Mouse (Mus musculus) midbrain, embryonic 15.5 days (tissue): ENCODE data around the gene Dennd2c. TPM values are rescaled to one million over a fixed set of nuclear protein-coding genes. Genes with fewer than 3 reads are reported as not detected.
A peak's percentile ranks its signal among the peaks of the same experiment; 100 is the strongest.

ENCODE experiments used
- ATAC-seq: fragments of 200-750 bp; cut with Nextera tagmentation; replicated peaks from 2 replicates; pipeline ENCODE4 v1.8.0; 2017; ENCODE audit warnings: moderate TSS enrichment
- H3K27ac ChIP-seq: fragments of 300-500 bp; sonication (generic); 2 replicates; pipeline ENCODE4 v1.5.1; 2015; ENCODE audit warnings: mild to moderate bottlenecking, inconsistent platforms
- H3K27me3 ChIP-seq: fragments of 300-500 bp; sonication (generic); replicated peaks from 2 replicates; pipeline ENCODE4 v1.6.1; 2015; ENCODE audit warnings: inconsistent platforms
- H3K36me3 ChIP-seq: fragments of 300-500 bp; sonication (generic); replicated peaks from 2 replicates; pipeline ENCODE4 v1.6.1; 2015; ENCODE audit warnings: inconsistent platforms
- H3K4me1 ChIP-seq: fragments of 300-500 bp; sonication (generic); 2 replicates; pipeline ENCODE4 v1.6.1; 2015; ENCODE audit warnings: inconsistent platforms
- H3K4me2 ChIP-seq: fragments of 300-500 bp; sonication (generic); 2 replicates; pipeline ENCODE4 v1.6.1; 2015; ENCODE audit warnings: inconsistent platforms, mild to moderate bottlenecking, moderate library complexity
- H3K4me3 ChIP-seq: fragments of 300-500 bp; sonication (generic); 2 replicates; pipeline ENCODE4 v1.5.1; 2015; ENCODE audit warnings: mild to moderate bottlenecking, inconsistent platforms
- H3K9ac ChIP-seq: fragments of 300-500 bp; sonication (generic); 2 replicates; pipeline ENCODE4 v1.6.1; 2015; ENCODE audit warnings: mild to moderate bottlenecking, inconsistent platforms
- H3K9me3 ChIP-seq: fragments of 300-500 bp; sonication (generic); 2 replicates; pipeline ENCODE4 v1.6.1; 2016; ENCODE audit warnings: inconsistent platforms
- WGBS: fragments of 180-500 bp; shearing (Covaris S2); methylation state at CpG from one replicate; pipeline ENCODE4 v1.1.7; 2015; ENCODE audit warnings: mixed read lengths; 5-methylcytosine and 5-hydroxymethylcytosine counted together
- polyA plus RNA-seq: library from polyadenylated mRNA; unstranded; fragments of >200 nt; fragmentation: Nextera tagmentation; extraction: Ambion mirVana; gene quantifications from 2 replicates; pipeline ENCODE4 v1.2.1, GENCODE M21; 2015

Dennd2c gene
- polyA plus RNA-seq: 1.3 and 1.4 TPM in 2 replicates

DNA sequence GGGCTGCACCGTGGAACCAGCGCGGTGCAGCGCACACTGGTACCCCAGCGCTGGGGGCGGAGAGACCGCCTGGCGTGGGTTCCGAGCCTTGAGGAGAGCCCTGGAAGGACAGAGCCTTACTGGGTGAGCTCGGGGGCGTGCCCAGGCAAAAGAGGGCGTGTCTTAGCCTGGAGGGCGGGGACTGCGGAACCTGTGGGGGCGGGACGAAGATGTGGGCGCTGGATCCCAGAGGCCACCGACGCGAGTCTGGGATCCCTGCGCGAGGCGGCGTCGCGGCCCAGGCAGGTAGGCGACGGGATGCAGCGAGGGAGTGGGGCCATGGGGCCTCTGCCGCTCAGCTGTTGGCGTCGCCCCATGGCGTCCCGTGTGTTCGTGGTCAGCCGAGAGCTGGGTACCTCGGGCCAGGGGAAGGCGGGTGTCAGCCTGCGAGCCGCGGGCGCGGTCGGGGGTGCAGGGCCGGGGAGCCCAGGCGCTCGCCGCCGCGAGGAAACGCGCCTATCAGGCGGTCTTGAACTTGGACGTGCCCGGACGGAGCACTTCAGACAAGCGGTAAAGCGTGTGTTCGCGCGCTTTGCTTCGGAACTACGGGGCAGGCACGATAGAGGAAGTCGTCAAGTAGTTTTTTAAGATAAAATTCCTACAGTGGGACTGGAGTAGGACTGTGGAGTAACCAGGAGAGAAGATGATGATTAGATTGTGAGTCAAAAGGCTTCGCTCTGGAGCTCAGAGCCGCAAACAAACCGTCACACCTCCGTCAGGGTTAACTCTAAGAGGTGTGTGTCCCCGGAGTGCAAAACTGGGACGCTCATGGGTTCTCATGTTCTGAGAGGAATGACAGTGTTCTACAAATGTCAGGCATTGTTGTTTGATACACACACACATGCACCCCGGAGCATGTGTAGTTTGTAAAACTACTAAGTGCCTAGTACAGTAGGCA is at the start of gene Dennd2c:
Gene Dennd2c, plus strand, starts transcription at position 151 of the 937 bp plus-strand sequence.
- Histone ChIP-seq H3K36me3 (no peaks in the 10 kb centered on the region), H3K27ac (no peak within 1 kb of the TSS), H3K9me3 (no peaks in the 10 kb centered on the region), H3K4me1 (peaks cover 15% of the 10 kb centered on the region), H3K4me2 (peak within 1 kb of the TSS; percentile 97), H3K4me3 (peak within 1 kb of the TSS; percentile 65), H3K27me3 (peaks cover 18% of the 10 kb centered on the region; the same call in 1 of the 2 replicates), H3K9ac (peak within 1 kb of the TSS; percentile 47)
- peak; percentile 95 for ATAC-seq
- 1% methylated on average over 72 of the region's 72 CpGs for WGBS

DNA sequence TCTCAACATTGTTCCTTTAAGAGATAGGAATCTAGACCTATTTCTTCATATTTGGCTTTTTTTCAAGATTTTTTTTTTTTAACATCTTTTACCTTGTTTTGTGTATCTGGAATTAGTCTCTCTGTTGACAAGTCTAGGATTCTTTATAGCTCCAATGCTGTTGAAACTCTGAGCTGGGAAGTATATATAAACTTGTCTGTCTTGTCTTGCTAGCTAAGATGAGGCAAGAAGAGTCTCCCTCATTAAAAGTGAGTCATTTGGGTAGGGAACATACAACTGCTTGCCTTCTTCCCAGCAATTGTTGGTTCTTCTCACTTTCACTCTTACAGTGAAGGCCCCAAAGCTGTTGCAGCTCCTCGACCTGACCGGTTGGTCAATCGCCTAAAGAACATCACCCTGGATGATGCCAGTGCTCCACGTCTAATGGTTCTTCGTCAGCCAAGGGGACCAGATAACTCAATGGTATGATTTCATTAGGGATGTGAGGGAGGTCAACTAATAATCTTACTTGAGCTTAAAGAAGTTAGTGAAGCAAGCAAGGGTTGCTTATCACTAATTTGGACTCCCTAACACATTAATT is 46.3 kb upstream of the Dennd2c start:
- H3K9ac ChIP-seq: no peak overlapping the region
- peaks cover 9% of the 10 kb centered on the region for H3K4me1 ChIP-seq
- no peak overlapping the region for H3K4me2 ChIP-seq
- H3K27me3 ChIP-seq: no peaks in the 10 kb centered on the region
- no peak for ATAC-seq
- WGBS: 94% methylated on average over 5 of the region's 5 CpGs
- no peak overlapping the region for H3K27ac ChIP-seq
- H3K36me3 ChIP-seq: peaks cover 47% of the 10 kb centered on the region
- no peak overlapping the region for H3K4me3 ChIP-seq
- H3K9me3 ChIP-seq: no peaks in the 10 kb centered on the region

GRCm38 (mm10) chr3:103057752-103058151 is 44.7 kb upstream of the Dennd2c start:
- H3K9me3 ChIP-seq: no peaks in the 10 kb centered on the region

DNA sequence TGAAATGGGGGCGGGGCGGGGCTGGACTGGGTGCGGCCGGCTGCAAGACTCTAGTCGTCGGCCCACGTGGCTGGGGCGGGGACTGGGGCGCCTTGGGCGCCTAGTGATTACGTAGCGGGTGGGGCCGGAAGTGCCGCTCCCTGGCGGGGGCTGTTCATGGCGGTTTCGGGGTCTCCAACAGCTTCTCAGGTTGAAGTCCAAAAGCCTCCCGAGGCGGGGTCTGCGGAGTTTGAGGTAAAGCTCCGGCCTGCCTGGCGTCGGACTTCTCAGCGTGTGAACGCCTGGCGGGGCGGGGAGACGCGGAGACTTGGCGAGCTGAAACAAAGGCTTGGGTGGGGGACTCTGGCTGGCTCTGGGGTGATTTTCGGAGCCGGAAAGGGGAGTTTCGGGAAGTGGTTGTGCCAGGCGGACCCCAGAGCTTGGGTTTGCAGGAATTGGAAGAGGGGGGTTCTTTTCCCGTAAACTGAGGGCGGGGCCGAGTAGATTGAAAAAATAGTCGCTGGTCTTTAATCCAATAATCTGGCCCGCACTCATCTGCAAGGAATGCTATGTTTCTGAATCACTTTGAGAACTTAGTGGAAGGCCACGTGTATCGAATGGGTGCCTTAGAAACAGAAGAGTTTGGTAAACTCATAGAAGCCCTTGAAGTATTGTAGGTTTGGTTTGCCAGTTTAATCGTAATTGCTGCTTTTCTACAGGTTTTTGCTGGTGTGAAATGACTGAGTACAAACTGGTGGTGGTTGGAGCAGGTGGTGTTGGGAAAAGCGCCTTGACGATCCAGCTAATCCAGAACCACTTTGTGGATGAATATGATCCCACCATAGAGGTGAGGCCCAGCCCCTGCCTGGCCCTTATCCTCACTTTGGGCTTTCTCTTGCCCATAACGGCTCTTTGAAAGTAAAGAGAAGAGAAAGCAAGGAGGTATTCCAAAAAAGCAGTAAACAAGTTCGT is 43.9 kb upstream of the Dennd2c start, which contains the start of gene Nras:
Gene Nras, plus strand, starts transcription at position 79 of the 951 bp plus-strand sequence.
- Histone ChIP-seq H3K27ac (peak within 1 kb of the TSS; percentile 92), H3K4me1 (peaks cover 9% of the 10 kb centered on the region), H3K9ac (peak within 1 kb of the TSS; percentile 71), H3K27me3 (no peaks in the 10 kb centered on the region), H3K36me3 (peaks cover 42% of the 10 kb centered on the region), H3K4me3 (peak within 1 kb of the TSS; percentile 72), H3K9me3 (no peaks in the 10 kb centered on the region), H3K4me2 (peak within 1 kb of the TSS; percentile 55)
- WGBS: 3% methylated on average over 46 of the region's 46 CpGs
- ATAC-seq: peak; percentile 99

More at GRCm38 (mm10) chr3:103057752-103058151, 44.7 kb upstream of the Dennd2c start:
- ATAC-seq: peak; percentile 62
- Histone ChIP-seq H3K4me3 (peak overlapping the region; percentile 72), H3K9ac (peak overlapping the region; percentile 43), H3K36me3 (peaks cover 38% of the 10 kb centered on the region), H3K27me3 (no peaks in the 10 kb centered on the region), H3K4me1 (peaks cover 9% of the 10 kb centered on the region), H3K4me2 (peak overlapping the region; percentile 55), H3K27ac (peak overlapping the region; percentile 92)
- WGBS: 1% methylated on average over 10 of the region's 10 CpGs

DNA sequence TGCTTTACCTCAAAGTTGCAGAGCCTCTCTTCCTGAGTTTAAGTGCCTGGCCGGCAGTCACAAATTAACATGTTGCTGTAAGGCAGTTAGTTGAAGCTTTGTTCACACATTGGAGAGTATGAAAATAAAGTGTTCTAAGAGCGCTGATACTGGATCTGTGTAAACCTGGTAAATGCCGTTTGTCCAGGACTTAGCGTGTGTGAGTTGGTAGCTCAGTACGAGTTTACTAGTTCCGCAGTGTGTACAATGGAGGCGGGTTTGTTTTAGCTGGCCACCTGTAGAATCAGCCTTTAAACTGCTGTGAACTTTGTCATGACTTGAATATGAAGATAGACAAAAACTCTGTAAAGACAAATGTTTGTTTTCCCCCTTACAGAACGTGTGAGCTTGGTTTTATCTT is 35.5 kb upstream of the Dennd2c start:
- Histone ChIP-seq H3K9ac (no peak overlapping the region), H3K4me1 (no peaks in the 10 kb centered on the region), H3K36me3 (peaks cover 54% of the 10 kb centered on the region), H3K4me2 (no peak overlapping the region), H3K9me3 (no peaks in the 10 kb centered on the region), H3K27me3 (no peaks in the 10 kb centered on the region), H3K4me3 (no peak overlapping the region), H3K27ac (no peak overlapping the region)
- 93% methylated on average over 8 of the region's 8 CpGs for WGBS
- no peak for ATAC-seq

DNA sequence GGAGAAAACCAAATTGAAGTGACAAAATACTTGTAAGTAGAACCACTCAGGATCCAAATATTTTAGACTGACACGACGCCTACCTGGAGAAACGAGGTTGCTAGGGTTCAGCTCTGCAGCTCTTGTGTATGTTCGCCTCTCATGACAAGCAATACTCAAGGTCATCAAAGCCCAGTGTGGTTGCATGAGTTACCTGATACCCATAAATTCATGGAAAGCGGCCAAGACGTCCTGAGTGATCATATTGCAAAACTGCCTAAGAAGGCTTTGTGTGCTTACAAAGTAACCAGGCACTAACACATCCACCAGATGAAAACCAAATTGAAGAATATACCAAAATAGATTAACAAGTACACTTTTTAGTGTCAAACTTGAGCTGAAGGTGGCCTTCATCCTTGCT is 33.4 kb upstream of the Dennd2c start:
- Histone ChIP-seq H3K27ac (no peak overlapping the region), H3K4me1 (no peaks in the 10 kb centered on the region), H3K36me3 (peaks cover 36% of the 10 kb centered on the region), H3K27me3 (no peaks in the 10 kb centered on the region), H3K9me3 (no peaks in the 10 kb centered on the region), H3K4me2 (no peak overlapping the region), H3K4me3 (no peak overlapping the region), H3K9ac (no peak overlapping the region)
- ATAC-seq: no peak
- 97% methylated on average over 6 of the region's 6 CpGs for WGBS

- Histone ChIP-seq H3K4me2 (no peak within 1 kb of the TSS), H3K9ac (no peak within 1 kb of the TSS), H3K4me3 (no peak within 1 kb of the TSS), H3K4me1 (no peaks in the 10 kb centered on the region), H3K27ac (no peak within 1 kb of the TSS), H3K27me3 (no peaks in the 10 kb centered on the region), H3K9me3 (no peaks in the 10 kb centered on the region), H3K36me3 (peaks cover 6% of the 10 kb centered on the region)
- 81% methylated on average over 5 of the region's 5 CpGs for WGBS
- no peak for ATAC-seq
Observed at GRCm38 (mm10) chr3:103073771-103074170, 28.6 kb upstream of the Dennd2c start, which contains the start of gene Ampd1. Ampd1 (plus strand) TSS chr3:103074014.

DNA sequence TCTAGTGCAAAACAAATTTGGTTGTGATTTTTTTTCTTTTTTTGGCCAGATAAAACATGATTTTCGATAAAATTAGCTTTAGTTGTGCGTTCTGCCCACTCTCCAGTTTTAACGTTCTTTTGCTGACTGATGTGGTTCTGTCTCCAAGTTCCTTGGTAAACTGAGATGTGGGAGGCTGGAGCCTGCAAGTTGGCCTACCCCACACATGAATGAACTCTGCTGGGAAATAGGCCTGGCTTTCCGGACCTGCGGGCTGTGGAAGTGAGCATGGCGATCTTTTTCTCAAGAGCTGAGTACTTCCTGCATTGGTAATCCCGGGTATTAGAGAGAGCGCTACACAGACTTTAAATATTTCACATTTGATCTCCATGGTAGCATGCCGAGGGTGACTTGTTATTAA is 26.5 kb upstream of the Dennd2c start:
- no peak for ATAC-seq
- Histone ChIP-seq H3K4me1 (no peaks in the 10 kb centered on the region), H3K4me3 (no peak overlapping the region), H3K9ac (no peak overlapping the region), H3K27me3 (no peaks in the 10 kb centered on the region), H3K9me3 (no peaks in the 10 kb centered on the region), H3K4me2 (no peak overlapping the region), H3K27ac (no peak overlapping the region), H3K36me3 (no peaks in the 10 kb centered on the region)
- 90% methylated on average over 9 of the region's 9 CpGs for WGBS

DNA sequence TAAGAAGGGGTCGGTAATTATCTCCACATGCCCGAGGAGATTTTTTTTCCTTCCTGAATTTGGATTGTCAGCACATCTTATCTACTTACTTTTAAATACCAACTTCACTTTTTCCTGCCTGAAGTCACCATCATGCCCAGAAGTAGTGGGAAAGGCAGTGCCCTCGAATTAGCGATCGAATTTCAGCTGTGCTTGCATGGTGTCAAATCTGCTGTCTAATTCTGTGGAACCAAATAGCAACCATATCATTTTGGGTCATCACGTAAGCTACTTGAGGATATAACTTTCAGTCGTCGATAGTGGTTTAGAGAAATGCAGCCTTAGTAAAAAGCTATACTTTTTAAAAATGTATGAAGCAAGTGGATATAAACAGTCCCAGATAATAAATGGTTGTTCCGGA is 25.9 kb upstream of the Dennd2c start:
- WGBS: 92% methylated on average over 9 of the region's 9 CpGs
- Histone ChIP-seq H3K4me1 (no peaks in the 10 kb centered on the region), H3K4me2 (no peak overlapping the region), H3K9ac (no peak overlapping the region), H3K27ac (no peak overlapping the region), H3K36me3 (no peaks in the 10 kb centered on the region), H3K9me3 (no peaks in the 10 kb centered on the region), H3K27me3 (no peaks in the 10 kb centered on the region), H3K4me3 (no peak overlapping the region)
- ATAC-seq: no peak

- no peaks in the 10 kb centered on the region for H3K27me3 ChIP-seq
- H3K36me3 ChIP-seq: no peaks in the 10 kb centered on the region
- no peak overlapping the region for H3K9ac ChIP-seq
- H3K4me3 ChIP-seq: no peak overlapping the region
- no peaks in the 10 kb centered on the region for H3K4me1 ChIP-seq
- H3K27ac ChIP-seq: no peak overlapping the region
- no peak overlapping the region for H3K4me2 ChIP-seq
- 86% methylated on average over 9 of the region's 9 CpGs for WGBS
- no peaks in the 10 kb centered on the region for H3K9me3 ChIP-seq
- ATAC-seq: no peak
Observed at GRCm38 (mm10) chr3:103079301-103079700, 23.1 kb upstream of the Dennd2c start.

DNA sequence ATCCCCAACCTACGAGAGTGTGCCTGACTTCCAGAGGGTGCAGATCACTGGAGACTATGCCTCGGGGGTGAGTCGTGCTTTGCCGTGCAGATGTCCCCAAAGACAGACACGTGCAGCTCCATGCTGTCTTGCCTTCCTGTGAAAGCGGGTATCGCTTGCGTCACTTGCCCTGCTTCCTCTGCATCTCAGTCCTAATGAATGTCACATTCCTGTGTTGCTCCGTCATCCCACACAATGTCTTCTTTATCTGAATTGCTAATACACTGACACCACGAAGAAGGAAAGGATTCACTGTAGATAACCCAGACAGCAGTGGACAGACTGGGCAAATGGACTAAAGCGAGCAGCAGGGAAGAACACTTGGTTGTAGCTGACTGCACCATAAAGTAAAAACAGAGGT is 21.4 kb upstream of the Dennd2c start:
- Histone ChIP-seq H3K27me3 (no peaks in the 10 kb centered on the region), H3K9me3 (no peaks in the 10 kb centered on the region), H3K36me3 (no peaks in the 10 kb centered on the region), H3K4me1 (no peaks in the 10 kb centered on the region), H3K4me2 (no peak overlapping the region), H3K9ac (no peak overlapping the region), H3K4me3 (no peak overlapping the region), H3K27ac (no peak overlapping the region)
- no peak for ATAC-seq
- 53% methylated on average over 11 of the region's 11 CpGs for WGBS
